Mouse (Mus musculus): ENCODE results near the gene Rbm47.

- TF ChIP-seq POLR2A (IDR thresholded peaks at IDR 0.05; ENCODE audit: extremely low read depth, insufficient read depth, low read length) (no peak), CTCF (IDR thresholded peaks at IDR 0.05; ENCODE audit: low read depth, low read length) (no peak)
Observed at GRCm38 (mm10) chr5:66042651-66043340, 130.1 kb downstream of the Rbm47 start.
